Mouse (Mus musculus): Measurements from ENCODE around the gene Cope. TPM values are rescaled to one million over a fixed set of nuclear protein-coding genes. Genes with fewer than 3 reads are reported as not detected.

Cope gene
- 100 to 1,000 TPM; 203 to 216 TPM for total RNA-seq (2021)
- long read RNA-seq, experiment 1, transcript Cope-201 (10 exons, 1,300 nt) = major isoform, 401 of 482 reads
- long read RNA-seq, experiment 1, partial matches to known transcripts = 38 of 482 reads
- long read RNA-seq, experiment 1, other reads (novel, unspliced or antisense) = 42 of 482 reads
- long read RNA-seq, experiment 2, transcript Cope-201 (10 exons, 1,300 nt) = major isoform, 243 of 275 reads
- long read RNA-seq, experiment 2, partial matches to known transcripts = 9 of 275 reads
- long read RNA-seq, experiment 2, other reads (novel, unspliced or antisense) = 20 of 275 reads

DNA sequence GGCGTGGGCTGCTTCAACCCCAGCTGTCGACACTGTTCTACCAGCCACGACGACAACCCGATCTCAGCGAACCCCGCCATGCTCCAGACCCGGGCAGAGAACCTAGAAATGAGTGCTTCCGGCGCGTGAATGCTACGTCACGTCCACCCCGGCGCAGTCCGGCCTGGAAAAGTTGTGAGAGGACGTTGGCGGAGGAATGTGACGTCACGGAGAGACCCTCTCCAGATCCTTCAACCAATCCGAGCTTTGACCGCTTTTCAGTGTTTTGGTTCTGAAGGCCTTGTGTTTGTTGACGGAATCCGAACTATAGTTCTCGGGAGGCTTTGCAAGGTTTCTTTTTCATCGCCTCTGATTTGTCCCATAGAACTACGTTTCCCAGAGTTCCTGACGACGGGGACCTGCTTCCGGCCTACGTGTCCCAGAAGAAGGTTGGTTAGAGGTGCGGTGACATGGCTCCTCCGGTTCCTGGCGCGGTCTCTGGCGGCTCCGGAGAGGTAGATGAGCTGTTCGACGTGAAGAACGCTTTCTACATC lies at the start of gene Cope, which contains the start of gene Ddx49:
TSS of gene Cope (plus strand) at position 161 of the 533 bp plus-strand sequence.
TSS of gene Ddx49 (minus strand) at position 132 of the 533 bp plus-strand sequence.
- DNase-seq = peak; percentile 96

DNA sequence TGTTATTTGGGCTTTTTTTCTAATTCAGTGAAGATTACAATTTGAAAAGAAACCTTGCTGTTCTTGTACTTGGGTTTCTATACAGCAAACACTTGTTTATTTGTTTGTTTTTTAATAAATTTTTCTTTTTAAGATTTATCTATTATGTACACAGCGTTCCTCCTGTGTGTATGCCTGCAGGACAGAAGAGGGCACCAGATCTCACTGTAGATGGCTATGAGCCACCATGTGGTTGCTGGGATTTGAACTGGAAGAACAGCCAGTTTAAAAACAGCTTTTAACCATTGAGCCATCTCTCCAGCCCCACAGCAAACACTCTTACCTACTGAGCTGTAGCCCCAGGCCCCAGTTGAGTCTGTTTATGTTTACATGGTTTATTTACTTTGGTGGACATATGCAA lies 47.7 kb upstream of the Cope start:
- DNase-seq = no peak

DNA sequence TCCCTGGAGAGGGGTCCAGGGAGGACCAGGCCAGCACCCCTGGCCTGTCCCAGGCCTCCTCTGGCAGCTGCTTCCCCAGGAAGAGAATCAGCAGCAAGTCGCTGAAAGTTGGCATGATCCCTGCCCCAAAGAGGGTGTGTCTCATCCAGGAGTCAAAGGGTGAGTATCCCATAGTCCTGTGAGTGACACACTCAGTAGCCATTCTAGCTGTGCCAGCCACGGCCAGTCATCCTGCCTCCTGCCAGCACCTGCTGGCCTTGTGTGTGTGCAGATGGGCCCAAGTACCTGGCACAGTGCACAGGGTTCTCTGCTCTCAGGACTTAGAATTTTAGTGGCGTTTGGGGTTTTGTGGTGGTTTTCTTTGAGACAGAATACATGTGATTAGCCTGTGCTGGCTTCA lies 44.9 kb upstream of the Cope start:
- no peak for DNase-seq

DNA sequence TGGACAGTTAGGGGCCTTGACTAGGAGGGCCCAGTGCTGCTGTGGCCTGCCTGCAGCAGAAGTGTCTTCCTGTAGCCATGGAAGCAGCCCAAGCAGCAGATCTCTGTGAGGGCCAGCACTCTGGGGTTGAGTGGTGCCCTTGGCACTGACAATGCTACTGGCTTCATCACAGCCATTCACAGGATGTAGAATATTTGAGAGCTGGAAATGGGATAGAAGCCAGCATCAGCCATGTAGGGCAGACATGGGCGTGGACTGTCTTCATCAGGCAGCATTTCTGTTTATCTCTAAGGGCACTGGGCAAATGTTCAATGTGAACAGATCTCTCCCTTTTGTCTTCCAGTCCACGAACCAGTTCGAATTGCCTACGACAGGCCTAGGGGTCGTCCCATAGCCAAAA lies 43.7 kb upstream of the Cope start:
- DNase-seq = no peak

DNA sequence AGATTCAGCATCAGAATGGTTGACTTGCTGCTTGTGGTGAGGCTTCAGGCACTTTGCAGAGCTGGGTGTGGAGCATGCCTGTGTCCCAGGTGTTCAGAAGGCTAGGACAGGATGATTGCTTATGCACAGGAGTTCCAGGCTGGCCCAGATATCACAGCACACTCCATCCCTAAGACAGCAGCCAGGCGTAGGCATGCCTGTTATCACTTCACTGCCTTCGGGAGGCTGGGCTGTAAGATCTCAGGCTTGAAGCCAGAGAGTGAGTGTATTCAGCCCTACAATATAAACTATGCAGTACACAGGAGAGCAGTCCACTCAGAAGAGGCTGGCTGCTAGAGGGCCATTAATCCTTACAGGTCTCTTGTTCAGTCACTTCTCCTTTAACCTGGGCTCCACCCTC lies 43.3 kb upstream of the Cope start:
- no peak for DNase-seq

DNA sequence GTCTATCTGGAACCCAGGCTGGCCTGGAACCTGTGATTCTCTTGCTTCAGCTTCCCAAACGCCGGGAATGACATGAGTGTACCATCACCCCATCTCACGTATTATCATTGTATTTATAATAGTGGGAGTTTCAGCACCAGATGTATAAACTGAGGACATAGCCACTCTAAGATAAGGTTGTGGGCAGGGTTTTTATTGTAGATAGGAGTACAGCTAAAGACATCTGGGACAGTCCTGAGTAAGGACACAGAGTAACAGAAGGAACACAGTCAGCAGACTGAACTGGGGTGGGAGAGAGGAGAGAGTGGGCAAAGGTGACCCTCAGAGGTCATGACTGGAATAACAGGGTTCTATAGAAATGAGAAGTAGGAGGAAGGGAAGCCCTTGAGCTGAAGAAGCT lies 34.6 kb upstream of the Cope start:
- no peak for DNase-seq

DNA sequence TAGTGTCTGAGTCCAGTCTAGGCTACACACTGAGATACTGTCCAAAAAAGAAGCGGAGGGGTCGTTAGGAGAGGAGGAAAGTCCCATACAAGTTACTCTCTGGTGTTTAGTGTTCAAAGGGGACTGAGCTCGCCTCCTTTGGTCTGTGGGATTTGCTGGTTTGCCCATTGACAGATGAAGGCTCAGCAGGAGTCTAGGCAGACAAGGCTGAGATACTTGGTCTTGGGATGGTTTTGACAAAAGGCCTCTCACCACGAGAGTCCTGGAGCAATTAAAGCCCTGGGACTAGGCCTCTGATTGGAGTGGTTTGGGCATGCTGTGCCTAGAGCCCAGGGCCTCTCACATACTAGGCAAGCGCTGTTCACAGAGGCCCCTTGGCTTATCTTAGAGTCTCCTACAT lies 34.0 kb upstream of the Cope start:
- no peak for DNase-seq

DNA sequence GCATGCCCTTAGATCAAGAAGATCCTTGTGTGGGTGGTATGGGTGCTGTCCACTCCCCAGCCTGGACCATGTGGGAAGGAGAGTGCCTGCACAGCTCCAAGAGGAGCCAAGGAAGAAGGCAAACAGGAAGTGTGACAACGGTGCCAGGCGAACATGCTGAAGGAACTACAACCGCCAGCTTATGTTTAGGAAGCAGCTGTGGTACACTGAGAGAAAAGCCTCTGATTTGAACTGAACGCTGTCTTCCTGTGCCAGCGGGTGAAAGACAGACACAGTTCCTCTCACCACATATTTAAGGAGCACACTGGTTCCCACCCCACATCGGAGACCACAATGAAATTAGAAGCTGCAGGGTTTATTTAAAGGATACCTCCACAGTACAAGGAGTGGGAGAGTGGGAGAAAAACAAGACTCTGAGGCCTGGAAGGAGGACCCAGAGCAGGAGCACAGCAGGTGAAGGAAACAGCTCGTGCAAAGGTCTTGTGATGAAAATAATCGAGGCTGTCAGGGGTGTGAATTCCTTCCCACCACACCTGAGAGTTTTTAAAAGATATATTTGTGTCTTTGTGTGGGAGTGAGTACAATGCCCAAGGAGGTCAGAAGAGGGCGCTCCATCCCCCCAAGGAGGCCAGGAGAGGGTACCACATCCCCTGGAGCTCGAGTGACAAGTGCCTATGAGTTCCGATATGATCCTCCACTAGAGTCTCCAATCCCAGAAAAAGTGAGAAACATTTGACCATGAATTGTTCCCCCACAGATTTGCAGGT lies 33.3 kb upstream of the Cope start:
- DNase-seq = peak; percentile 42

DNA sequence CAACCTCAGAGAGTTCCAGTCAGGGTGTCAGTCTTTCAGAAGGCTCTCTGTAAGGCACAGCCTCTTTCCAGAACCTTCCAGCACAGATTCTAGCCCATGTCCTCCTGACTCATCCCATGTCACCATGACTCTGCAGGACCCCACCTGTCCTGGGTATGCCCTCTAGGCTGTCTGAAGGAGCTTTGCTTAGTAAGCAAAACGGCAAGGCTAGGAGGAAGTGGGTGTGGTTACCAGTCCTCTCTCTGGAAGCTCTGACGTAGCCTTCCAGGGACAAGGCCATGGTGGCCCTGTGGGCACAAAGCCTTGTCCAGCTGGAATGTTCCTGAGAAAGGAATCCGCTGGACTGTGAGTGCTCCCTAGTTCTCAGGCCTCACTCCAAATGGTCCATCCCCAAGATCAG lies 29.4 kb upstream of the Cope start:
- peak; percentile 70 for DNase-seq

DNA sequence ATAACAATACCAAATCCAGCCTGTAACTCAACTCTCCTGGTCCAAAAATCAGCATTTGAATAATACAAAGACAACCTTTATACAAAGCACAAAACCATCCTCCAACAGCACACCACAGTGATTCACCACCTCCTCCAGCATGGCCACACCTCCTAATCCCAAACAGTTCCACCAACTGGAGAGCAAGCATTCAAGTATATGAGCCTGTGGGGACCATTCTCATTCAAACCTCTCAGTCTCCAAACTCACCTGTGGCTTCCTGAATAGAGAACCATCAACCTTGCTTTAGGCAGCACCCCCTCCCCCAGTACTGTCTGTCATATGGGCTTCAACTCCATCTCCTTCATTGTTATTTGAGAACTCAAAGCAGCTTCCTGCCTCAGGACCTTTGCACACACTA lies 28.0 kb upstream of the Cope start:
- DNase-seq = no peak

DNA sequence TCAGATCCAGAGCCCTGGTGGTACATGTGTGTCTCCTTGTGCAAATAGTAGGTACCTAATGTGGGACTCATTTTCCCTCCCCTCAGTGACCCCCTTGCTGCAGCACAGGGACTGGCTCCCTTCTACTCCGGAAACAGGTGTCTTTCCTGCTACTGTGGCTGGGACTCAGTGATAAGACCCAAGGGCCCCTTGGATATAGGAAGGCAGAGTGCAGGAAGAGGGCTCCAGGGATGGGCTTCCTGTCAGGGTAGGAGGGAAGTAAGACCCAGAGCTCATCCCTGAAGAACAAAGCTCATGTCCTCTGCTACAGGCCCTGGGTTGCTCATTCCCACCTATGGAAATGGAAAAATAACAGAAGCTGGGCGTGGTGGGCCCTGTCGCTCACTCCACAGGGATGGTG lies 25.8 kb upstream of the Cope start:
- no peak for DNase-seq

DNA sequence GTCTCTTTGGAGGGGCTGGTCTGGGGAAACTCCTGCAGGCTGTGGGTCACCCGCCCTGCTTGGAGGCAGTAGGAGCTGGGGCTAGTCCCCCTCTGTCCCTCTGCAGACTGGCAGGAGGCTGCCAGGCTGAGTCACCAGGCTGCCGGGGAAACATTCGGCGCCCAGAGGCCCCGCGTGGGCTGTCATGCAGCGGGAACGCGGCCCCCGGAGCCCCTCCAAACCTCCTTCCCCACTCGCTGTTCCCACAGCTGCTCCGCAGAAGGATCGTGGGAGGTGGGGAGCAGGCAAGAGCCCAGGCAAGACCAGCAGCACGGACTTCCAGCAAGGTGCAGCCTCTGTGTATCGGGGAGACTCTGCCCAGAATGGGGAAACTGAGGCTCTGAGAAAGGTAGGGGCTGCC lies 24.1 kb upstream of the Cope start:
- no peak for DNase-seq

DNA sequence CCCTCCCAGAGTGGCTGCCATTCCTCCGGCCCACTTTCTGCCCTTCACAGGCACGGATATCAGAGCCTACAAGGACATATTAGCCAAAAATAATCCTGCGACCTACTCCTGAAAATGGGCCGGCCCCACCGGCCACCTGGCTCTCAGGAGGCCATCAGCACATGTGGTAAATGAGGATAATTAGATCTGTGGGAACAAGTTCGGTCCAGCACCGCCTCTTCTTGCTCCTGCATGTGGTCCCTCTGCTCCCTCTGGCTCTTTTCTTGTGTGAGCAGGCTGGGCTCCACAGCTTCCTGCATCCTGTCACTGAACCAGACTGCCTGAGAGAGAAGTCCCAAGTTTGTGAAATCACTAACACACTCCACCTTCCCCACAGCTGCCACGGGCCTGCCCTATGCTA lies 23.1 kb upstream of the Cope start:
- no peak for DNase-seq

DNA sequence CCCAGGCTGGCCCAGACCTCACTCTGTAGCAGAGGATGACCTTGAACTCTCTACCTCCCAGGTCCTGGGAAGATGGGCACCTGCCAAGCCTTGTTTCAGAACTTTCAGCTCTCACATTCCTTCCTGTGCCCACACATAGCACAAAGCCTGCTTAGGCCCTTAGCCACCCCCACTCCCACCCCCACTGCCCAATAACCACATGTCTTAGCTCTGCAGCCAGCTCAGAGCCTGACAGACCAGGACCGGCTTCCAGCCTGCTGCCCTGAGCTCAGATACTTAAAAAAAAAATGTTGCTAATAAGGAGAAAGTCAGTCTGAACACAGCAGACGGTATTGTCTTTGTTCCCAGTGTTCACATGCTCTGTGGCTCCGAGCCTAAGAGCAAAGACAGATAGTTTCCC lies 21.3 kb upstream of the Cope start:
- no peak for DNase-seq

DNA sequence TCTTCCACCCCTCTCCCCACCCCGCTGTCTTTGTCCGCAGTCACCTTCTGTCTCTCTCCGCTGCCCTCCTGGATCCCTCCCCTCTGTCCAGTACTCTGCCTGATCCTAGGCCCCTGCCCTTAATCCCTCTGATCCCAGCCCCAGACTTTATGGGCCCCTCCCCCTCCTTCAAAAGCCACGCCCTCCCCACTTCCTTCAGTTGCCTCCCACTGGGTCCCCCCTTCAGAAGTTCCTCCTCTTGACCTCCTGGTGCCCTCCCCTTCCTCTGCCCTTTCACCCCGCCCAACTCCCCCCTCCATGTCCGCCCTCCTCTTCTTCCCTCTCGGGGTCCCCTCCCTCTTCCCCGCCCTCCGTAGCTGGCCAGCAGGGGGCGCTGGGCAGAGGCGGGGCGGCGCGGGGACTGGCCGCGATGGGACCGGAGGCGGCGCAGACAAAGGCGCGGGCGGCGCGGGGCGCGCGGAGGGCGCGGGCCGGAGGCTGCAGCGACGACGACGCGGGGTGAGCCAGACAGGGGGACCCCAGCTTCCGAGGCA lies 19.6 kb upstream of the Cope start, which contains the start of gene Homer3:
TSS of gene Homer3 (plus strand) at position 225 of the 533 bp plus-strand sequence.
- peak; percentile 94 for DNase-seq

DNA sequence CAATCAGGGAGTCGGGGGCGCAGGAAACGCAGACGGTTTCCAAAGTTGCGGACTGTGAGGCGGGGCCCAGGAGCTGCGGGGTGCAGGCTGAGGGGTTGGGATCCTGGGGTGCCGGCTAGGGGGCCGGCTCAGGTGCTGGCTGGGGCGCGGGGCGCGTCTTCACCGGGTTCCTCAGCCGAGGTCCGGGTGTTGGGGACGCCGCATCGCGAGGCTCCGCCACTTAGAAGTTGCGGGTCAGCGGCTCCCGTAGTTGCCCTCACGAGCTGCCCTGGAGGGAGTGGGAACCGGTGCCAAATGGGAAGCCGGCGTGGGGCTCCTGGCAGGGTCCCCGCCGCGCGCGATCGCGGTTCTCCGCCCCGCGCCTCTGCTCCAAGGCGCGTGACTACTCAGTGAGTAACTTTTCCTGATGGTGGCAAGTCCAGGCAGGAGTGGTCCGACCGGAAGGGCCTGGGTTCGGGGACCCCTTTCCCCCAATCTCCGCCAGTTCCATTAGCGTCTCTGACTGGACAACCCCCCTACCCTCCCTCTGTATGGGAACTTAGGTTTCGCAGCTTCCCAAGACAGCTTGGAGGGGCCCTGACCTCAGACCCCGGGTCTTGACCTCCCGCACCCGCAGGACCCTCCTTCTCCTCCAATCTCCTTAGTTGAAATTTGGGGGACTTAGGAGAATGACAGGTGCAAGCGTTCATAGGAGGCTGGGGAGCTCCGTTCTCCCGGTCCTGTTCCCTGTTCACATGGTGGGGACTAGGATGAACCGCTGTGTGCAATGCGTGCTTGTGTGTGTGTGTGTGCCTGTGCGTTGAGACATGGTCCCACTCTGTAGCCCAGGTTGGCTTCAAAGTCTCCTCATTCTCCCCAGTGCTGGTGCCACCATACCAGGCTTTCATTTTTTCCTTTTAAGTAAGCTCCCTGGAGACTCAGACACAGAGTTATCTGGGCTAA lies 18.9 kb upstream of the Cope start:
- peak; percentile 63 for DNase-seq

DNA sequence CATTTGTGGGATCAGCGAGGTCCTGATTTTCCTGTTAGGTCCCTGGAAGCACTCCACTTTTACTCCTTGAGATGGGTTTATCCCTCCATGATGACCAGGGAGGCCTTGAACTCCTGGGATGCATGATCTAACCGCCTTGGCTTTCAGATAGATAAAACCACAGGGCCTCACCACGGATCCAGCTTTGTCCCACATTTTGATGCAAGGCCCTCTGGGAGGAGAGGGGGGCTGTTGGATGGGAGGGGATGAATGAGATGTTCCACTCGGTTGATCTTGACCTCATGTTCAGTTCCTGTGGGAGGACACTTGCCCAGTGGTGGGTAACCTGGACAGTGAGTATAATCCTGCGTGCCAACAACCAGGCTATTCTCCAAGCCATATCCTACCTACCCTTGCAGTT lies 17.9 kb upstream of the Cope start:
- DNase-seq = no peak

DNA sequence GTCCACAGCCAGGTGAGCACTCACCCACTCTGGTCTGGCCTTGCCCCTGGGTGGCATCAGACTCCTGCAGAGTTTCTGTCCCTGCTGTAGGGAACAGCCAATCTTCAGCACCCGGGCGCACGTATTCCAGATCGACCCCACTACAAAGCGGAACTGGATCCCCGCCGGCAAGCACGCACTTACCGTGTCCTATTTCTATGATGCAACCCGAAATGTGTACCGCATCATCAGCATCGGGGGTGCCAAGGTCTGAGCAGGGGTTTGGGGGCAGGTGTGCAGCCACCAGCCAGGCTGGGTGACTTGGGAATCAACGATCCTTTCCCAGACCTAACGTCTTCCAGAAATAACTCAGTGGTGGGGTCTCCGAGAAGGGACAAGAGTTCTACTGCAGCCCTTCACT lies 17.0 kb upstream of the Cope start:
- DNase-seq = no peak

DNA sequence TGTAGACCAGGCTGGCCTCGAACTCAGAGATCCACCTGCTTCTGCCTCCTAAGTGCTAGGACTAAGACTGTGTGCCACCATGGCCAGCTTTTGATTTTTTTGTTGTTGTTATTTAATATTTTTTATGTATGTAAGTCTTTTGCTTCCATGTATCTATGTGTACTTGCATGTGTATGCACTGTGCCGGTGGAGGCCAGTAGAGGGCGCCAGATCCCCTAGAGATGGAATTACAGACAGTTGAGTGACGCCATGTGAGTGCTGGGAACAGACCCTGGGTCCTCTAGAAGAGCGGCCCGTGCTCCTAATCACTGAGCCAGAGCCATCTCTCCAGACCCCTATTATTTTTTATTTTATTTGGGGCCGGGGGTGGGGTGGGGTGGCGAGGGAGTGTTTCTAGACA lies 15.6 kb upstream of the Cope start:
- no peak for DNase-seq

DNA sequence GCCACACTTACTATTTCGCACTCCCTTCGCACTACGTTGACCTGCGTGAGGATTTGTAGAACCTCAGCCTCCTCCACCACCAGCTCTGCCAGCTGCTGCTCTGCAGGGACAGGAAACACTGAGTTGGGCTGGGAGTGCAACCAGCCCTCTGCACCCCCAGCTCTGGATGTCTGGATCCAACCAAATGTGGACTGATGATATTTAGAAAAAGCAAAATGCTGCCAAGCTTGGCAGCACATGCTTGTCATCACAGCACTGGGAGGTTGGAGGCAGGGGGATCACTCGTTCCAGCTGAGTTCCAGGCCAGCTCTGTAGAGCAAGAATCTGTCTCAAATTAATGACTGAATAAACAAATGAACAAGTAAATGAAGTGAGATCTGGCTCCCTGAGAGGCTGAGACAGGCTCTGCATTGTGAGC lies 8.3 kb upstream of the Cope start:
- no peak for DNase-seq

DNA sequence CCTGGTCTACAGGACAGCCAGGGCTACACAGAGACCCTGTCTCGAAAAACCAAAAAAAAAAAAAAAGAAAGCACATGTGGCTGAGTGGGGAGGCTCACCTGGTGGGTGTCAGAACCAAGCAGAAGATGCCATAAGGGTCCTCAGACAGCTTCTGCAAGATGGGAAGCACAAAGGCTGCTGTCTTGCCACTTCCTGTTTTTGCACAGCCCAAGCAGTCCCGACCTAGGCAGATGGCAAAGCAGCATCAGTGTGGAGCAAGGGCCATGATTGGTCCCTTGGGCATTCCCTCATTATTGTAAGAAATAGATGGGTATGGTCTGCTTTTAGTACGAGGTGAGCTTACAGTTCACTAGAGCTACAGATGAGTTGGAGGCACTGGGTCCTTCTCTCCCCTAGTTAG lies 1.4 kb upstream of the Cope start:
- no peak for DNase-seq

DNA sequence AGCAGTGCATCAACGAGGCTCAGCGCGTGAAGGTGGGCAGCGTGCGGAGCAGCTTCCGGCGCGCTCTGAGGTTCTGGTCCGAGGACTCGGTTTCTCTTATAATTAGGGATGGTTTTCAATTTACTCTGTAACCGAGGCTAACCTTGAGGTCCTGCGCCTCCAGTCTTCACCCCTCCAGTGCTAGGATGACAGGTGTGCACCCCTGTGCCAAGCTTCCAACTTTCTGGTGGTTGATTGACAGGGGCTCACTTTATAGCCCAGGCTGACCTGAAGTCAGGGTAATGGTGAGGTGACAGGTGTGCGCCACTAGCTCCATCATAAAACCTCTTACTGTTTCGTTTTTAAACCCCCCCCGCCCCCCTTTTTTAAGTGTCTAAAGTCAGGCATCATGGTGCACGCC lies 583 bp downstream of the Cope start:
- DNase-seq = no peak
